Mouse (Mus musculus) liver, embryonic 14.5 days (tissue): ENCODE measurements around the gene Slc7a5.

Source experiments
- CTCF ChIP-seq: IDR thresholded peaks from 2 replicates; pipeline ENCODE4 v1.5.1; 2016; ENCODE audit warnings: antibody characterized with exemption, low read depth, control low read depth
- EP300 ChIP-seq: IDR thresholded peaks from 2 replicates; pipeline ENCODE4 v1.6.1; 2016; ENCODE audit warnings: antibody characterized with exemption, low read depth

GRCm38 (mm10) chr8:121868196-121868595 is 39.3 kb downstream of the Slc7a5 start:
- TF ChIP-seq CTCF, result no peak
- no peak for TF ChIP-seq EP300
